Mouse (Mus musculus) thymus, adult 2 months (tissue): ENCODE measurements around the gene Rex1bd. TPM values are rescaled to one million over a fixed set of nuclear protein-coding genes. Genes with fewer than 3 reads are reported as not detected.
"Not testable (repeated sequence)": the region's sequence is repeated elsewhere in the genome, so short reads cannot be mapped to it uniquely, and the experiment has no call there.

Source experiments
- DNase-seq: peaks from one replicate; pipeline ENCODE4 v3.0.0; 2021
- H3K27ac ChIP-seq: fragments of 200-500 bp; 2 replicates; pipeline ENCODE4 v1.5.1; 2012; ENCODE audit warnings: low read length, control low read depth; ENCODE audit not compliant: control insufficient read depth, insufficient read depth
- H3K27me3 ChIP-seq: fragments of 200-500 bp; 2 replicates; pipeline ENCODE4 v1.6.1; 2012; ENCODE audit warnings: mild to moderate bottlenecking, low read length, moderate library complexity, mixed read lengths; ENCODE audit not compliant: control insufficient read depth, insufficient read depth
- H3K36me3 ChIP-seq: fragments of 200-500 bp; 2 replicates; pipeline ENCODE4 v1.6.1; 2012; ENCODE audit warnings: mild to moderate bottlenecking, low read length, moderate library complexity; ENCODE audit not compliant: control insufficient read depth, insufficient read depth
- H3K4me1 ChIP-seq: fragments of 200-500 bp; replicated peaks from 2 replicates; pipeline ENCODE4 v1.6.1; 2012; ENCODE audit warnings: low read length; ENCODE audit not compliant: control insufficient read depth, insufficient read depth
- H3K4me3 ChIP-seq: fragments of 200-500 bp; 2 replicates; pipeline ENCODE4 v1.5.1; 2012; ENCODE audit warnings: mild to moderate bottlenecking, low read length, control low read depth, moderate library complexity; ENCODE audit not compliant: control insufficient read depth, insufficient read depth
- CTCF ChIP-seq: fragments of 200-500 bp; IDR thresholded peaks from 2 replicates; pipeline ENCODE4 v1.5.1; 2012; ENCODE audit warnings: mild to moderate bottlenecking, control low read depth, low read length, moderate library complexity, borderline replicate concordance; ENCODE audit not compliant: control insufficient read depth, poor library complexity, insufficient read depth; ENCODE audit errors: extremely low read depth
- POLR2A ChIP-seq: fragments of 200-500 bp; IDR thresholded peaks from 2 replicates; pipeline ENCODE4 v1.6.1; 2012; ENCODE audit warnings: mild to moderate bottlenecking, low read length, control low read depth, moderate library complexity; ENCODE audit not compliant: control insufficient read depth, poor library complexity, insufficient read depth; ENCODE audit errors: extremely low read depth
- WGBS: fragments of 180-500 bp; shearing (Covaris S2); methylation state at CpG from one replicate; pipeline ENCODE4 v1.1.7; 2018; 5-methylcytosine and 5-hydroxymethylcytosine counted together
- polyA plus RNA-seq: library from polyadenylated mRNA; depleted of rRNA; stranded (reverse); fragments of >200 nt; gene quantifications from 2 replicates; pipeline ENCODE4 v1.2.3, GENCODE M21; 2012

The Rex1bd gene
- polyA plus RNA-seq, 1 experiment: 227 TPM

DNA sequence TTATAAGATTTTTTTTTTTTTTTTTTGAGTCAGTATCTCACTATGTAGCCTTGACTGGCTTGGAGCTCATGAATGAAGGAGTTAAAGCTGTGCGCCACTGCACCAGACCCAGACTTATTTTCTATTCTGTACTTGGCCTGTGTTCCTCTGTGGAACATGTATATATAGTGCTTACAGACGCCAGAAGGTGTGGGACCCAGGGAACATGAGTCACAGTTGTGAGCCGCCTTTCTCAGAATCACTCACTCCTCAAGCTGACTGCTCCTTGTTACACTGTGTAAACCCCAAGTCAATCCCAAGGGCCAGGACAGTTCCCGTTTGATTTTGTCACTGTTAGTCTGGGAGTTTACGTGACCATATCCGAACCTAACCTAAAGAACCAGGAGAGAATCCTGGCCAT lies 12.5 kb upstream of the Rex1bd start:
- no peak for DNase-seq
- 96% methylated on average over 6 of the region's 6 CpGs for whole genome bisulfite sequencing
- Histone ChIP-seq H3K27ac (no peak overlapping the region), H3K27me3 (no peaks in the 10 kb centered on the region), H3K4me3 (no peak overlapping the region), H3K36me3 (peaks cover 7% of the 10 kb centered on the region; the same call in 1 of the 2 replicates), H3K4me1 (0 out of 2 replicates have a peak, but pooled peaks cover 6% of the 10 kb centered on the region)
- TF ChIP-seq CTCF: no peak
- no peak for TF ChIP-seq POLR2A

DNA sequence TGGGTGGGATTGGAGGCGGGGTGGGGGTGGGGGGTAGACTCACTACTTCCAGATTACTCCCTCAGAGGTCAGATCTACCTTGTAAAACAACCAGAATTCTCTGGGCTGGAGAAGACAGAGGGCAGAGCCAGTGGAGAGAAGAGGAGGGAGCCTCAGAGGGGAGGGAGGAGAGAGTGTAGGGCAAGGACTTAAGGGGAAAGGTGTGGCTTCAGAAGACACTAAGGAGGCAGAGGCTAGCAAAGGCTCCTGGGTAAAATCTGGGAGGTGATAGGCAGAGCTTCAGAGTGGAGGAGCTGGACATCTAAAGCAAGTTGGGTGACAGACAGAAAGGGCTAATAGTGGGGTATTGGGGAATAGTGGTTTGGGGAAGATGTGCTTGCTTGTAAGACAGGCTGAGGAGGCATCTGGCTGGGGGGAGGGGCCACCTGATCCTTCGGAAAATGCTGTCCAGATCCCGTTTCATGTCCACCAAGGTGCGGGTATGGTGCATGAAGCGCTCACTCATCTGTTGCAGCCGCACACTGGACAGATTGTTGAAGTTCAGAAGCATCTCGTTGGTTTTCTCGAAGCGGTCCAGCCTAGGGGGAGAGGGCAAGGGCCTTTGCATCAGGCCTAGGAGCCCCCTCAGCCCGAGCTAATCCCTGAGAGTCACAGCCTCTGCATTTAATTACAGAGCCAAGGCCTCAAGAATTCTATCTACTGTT lies 11.5 kb upstream of the Rex1bd start:
- H3K27me3 ChIP-seq: no peaks in the 10 kb centered on the region
- no peak overlapping the region for H3K4me3 ChIP-seq
- 96% methylated on average over 10 of the region's 10 CpGs for WGBS
- no peak for DNase-seq
- TF ChIP-seq POLR2A (no peak), CTCF (no peak)
- peaks cover 7% of the 10 kb centered on the region; the same call in 1 of the 2 replicates for H3K36me3 ChIP-seq
- no peak overlapping the region for H3K27ac ChIP-seq
- H3K4me1 ChIP-seq: 0 out of 2 replicates have a peak, but pooled peaks cover 6% of the 10 kb centered on the region

GRCm38 (mm10) chr8:70513441-70513840 lies 6.9 kb upstream of the Rex1bd start:
- Histone ChIP-seq H3K27ac (no peak overlapping the region), H3K4me3 (no peak overlapping the region), H3K4me1 (peaks cover 17% of the 10 kb centered on the region), H3K36me3 (peaks cover 7% of the 10 kb centered on the region; the same call in 1 of the 2 replicates), H3K27me3 (no peaks in the 10 kb centered on the region)
- 55% methylated on average over 2 of the region's 2 CpGs for WGBS
- TF ChIP-seq POLR2A (no peak), CTCF (no peak)
- DNase-seq: no peak

DNA sequence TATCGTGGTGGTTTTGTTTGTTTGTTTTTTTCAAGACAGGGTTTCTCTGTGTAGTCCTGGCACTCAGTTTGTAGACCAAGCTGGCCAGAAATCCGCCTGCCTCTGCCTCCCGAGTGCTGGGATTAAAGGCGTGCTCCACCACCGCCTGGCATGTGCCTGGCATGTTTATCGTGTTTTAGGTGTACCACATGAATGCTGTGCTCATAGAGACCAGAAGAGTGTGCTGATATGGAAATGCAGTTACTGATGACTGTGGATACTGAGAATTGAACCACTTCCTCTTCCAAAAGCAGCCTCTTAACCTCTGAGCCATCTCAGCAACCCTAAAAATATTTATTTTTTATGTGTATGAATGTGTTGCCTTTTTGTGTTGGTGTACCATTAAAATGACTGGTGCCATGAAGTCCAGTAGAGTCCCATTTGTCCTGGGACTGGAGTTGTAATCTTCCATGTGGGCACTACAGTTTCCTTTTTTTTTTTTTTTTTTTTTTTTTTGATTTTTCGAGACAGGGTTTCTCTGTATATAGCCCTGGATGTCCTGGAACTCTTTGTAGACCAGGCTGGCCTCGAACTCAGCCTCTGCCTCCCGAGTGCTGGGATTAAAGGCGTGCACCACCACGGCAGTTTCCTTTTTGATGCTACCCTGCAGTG lies 5.8 kb upstream of the Rex1bd start:
- no peak overlapping the region for H3K4me3 ChIP-seq
- H3K36me3 ChIP-seq: peaks cover 6% of the 10 kb centered on the region; the same call in 1 of the 2 replicates
- H3K27me3 ChIP-seq: no peaks in the 10 kb centered on the region
- no peak for DNase-seq
- peaks cover 17% of the 10 kb centered on the region for H3K4me1 ChIP-seq
- TF ChIP-seq POLR2A: no peak
- TF ChIP-seq CTCF: no peak
- no peak overlapping the region for H3K27ac ChIP-seq
- WGBS: 53% methylated on average over 11 of the region's 11 CpGs

DNA sequence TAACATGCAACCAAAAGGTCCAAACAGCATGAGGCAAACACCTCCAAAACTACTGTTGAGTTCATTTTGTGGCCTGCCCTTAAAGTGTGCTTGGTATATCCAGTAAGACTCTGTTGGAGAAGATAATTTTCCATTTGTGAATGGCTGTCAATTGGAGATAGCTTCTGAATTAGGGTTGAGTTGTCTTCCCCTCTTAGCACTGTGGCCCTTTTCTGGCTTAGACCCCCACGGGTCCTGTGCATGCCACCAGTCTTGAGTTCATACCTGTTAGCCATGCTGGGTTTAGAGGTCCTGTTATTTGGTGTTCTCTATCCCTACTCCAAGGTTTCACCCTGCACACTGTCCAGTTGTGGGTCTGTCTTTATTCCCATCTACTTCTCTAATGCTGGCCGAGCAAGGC lies 5.2 kb upstream of the Rex1bd start:
- H3K27me3 ChIP-seq: no peaks in the 10 kb centered on the region
- H3K27ac ChIP-seq: no peak overlapping the region
- DNase-seq: no peak
- WGBS: 94% methylated on average over 2 of the region's 2 CpGs
- H3K4me1 ChIP-seq: peaks cover 18% of the 10 kb centered on the region
- no peak for TF ChIP-seq POLR2A
- no peak for TF ChIP-seq CTCF
- H3K36me3 ChIP-seq: peaks cover 6% of the 10 kb centered on the region; the same call in 1 of the 2 replicates
- no peak overlapping the region for H3K4me3 ChIP-seq

- not testable (repeated sequence) for DNase-seq, H3K27me3 ChIP-seq, H3K36me3 ChIP-seq
- Histone ChIP-seq H3K4me1 (peaks cover 19% of the 10 kb centered on the region), H3K4me3 (peak overlapping the region; percentile 88), H3K27ac (peak overlapping the region; percentile 89; the same call in 1 of the 2 replicates)
- WGBS: 61% methylated on average over 6 of the region's 6 CpGs
Measured at GRCm38 (mm10) chr8:70511174-70511573, 4.6 kb upstream of the Rex1bd start.
